Mouse (Mus musculus) liver, postnatal 0 days (tissue): ENCODE measurements around the gene Kat6b.

Experiments
- CTCF ChIP-seq: sonication (generic); IDR thresholded peaks from 2 replicates; pipeline ENCODE4 v1.5.1; 2016; ENCODE audit warnings: antibody characterized with exemption, low read depth
- EP300 ChIP-seq: IDR thresholded peaks from 2 replicates; pipeline ENCODE4 v1.6.1; 2016; ENCODE audit warnings: antibody characterized with exemption, low read depth, mild to moderate bottlenecking

- TF ChIP-seq CTCF (no peak), EP300 (no peak)
Observed at GRCm38 (mm10) chr14:21674471-21674870, 193.2 kb downstream of the Kat6b start.
